Mouse (Mus musculus): ENCODE measurements around the gene Fam131b. TPM values are rescaled to one million over a fixed set of nuclear protein-coding genes. Genes with fewer than 3 reads are reported as not detected.

The Fam131b gene
- total RNA-seq, 2 experiments from 2014 or later, result 115 to 123 TPM

GRCm38 (mm10) chr6:42330946-42331345 is 6.5 kb upstream of the Fam131b start:
- DNase-seq (ENCODE audit: low spot score in 2 of 2), result no peak

DNA sequence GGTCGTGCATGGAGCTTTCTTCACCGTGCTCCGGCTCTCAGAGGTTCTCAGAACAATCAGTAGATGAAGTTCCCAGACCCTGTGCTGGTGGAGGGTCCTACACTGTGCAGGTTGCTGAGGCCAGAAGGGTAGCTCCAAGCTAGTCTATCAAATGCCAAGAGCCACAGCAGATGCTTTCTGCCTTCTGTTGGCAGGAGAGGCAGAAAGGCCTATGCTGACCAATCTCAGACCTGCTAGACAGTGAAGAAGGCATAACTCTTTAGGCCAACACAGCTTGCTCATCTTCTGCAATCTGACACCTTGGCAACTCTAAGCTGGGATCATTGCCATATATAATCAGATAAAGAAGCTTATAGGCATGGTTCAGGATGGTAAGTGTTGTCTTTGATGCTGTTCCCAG is 5.8 kb upstream of the Fam131b start:
- no peak for DNase-seq (ENCODE audit: low spot score in 2 of 2)

DNA sequence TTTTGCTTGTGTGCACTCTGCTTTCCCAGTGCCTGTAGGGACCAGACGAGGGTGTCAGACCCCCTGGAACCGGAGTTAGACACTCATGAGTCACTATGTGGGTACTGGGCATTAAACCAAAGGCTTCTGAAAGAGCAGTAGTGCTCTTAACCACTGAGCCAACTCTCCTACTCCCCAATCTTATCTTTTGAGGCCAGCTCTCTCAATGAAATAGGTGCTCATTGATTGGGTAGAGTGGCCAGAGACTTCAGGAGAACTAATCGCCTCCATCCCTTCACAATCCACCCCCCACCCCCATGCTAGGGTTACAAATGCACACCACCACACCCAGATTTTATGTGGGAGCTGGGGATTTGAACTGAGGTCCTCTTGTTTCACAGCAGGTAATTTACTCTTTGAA is 4.3 kb upstream of the Fam131b start:
- no peak for DNase-seq (ENCODE audit: low spot score in 2 of 2)

DNA sequence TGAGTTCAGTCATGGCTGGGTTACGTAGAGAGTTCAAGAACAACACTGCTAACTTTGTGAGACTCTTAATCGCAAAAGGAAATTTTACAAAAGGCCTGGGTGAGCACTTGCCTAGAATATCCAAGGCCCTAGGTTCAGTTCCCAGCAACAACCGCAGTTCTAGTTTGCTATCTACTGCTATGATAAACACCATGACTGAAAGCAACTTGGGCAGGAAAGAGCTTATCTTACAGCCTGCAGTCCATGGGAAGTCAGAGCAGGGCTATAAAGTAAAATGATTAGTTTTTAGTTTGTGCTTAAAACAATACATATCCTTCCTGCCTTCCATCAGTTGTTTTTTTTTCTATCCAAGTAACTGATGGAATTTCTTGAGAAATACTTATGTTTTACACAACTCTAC is 2.1 kb upstream of the Fam131b start:
- no peak for DNase-seq (ENCODE audit: low spot score in 2 of 2)

DNA sequence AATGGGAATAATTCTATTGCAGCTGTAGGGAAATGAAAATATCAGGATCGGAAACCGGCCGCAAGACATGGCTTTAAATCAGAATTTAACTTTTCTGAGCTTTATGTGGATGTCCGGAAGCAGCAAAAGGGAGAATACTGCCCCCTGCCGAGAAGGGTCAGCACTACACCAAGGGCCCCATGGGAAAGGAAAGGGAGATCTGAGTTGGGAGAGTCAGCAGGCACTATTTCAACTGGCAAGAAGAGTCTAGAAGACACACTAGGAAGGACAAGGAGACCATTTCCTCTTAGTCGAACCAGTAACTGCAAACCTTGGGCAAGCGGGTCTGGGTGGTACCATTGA is 796 bp upstream of the Fam131b start:
- DNase-seq (ENCODE audit: low spot score in 2 of 2), result peak; percentile 84 to 93

- DNase-seq (ENCODE audit: low spot score in 2 of 2), result no peak
Measured at GRCm38 (mm10) chr6:42324067-42324481, 369 bp downstream of the Fam131b start.

- no peak for DNase-seq (ENCODE audit: low spot score in 2 of 2)
Measured at GRCm38 (mm10) chr6:42323371-42324066, 924 bp downstream of the Fam131b start.

GRCm38 (mm10) chr6:42318293-42318692 is 6.2 kb downstream of the Fam131b start:
- no peak for DNase-seq (ENCODE audit: low spot score in 2 of 2)

- no peak for DNase-seq (ENCODE audit: low spot score in 2 of 2)
Measured at GRCm38 (mm10) chr6:42310427-42311053, 13.9 kb downstream of the Fam131b start.

DNA sequence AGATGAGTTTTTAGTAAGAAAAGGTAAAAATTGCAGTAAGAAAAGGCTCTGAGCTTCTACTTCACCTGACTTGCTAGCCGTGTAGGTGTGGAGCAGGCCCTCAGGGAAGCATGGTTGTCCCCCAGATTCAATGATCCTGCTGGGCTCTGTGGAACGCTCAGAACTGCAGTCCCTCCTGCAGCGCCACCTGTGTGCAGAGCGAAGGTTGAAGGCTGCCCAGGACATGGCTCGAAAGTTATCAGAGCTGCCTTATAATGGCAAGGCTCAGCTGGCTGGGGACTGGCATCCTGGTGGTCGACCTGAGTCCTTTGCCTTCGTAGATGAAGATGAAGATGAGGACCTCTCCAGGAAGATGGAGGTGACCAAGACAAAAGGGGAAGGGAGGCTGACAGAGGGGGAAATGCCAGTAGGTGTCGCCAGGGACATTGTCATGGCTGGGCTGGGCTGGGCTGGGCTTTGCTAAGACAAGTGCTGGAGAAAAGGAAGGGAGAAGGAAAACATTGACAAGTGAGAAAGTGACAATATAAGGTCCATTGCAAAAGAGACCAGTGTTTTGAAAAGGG is 14.5 kb downstream of the Fam131b start:
- no peak for DNase-seq (ENCODE audit: low spot score in 2 of 2)

DNA sequence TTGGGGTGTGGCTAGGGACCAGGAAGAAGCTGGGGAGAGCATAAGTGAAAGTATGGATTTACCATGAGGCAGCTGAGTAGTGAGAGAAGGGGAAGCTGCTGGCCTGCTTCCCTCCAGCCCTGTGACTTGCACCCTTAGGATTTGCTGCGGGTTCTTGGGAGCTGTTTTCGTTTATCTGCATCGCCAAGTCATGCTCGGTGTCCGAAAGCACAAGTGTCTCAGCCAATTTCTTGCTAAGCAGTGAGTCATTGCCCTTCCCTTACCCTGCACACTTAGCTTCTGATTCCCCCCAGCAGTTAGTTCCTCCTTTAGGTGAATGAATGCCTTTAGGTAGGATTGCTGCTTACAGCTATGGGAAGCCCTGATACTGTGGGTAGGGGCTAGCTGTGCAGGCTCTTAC is 25.1 kb downstream of the Fam131b start:
- no peak for DNase-seq (ENCODE audit: low spot score in 2 of 2)

- no peak for DNase-seq (ENCODE audit: low spot score in 2 of 2)
Measured at GRCm38 (mm10) chr6:42295549-42296094, 28.8 kb downstream of the Fam131b start.

DNA sequence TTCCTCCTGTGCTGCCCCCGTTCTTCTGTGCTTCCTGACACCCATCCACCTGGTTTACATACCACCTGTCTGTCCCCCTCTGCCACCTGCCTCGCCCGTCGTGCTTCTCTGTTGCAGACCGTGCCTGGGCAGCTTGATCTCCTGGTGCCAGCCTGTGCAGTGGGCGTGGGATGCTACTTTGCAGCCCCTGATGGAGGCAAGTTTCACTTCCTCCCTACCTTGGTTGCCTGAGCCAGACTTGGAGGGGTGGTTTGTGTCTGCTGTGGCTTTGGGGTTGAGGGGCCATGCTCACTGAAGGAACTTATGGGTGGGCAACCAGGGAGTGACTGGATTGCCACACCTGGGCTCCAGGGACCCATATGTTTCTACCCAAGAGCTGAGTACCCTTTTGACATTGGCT is 31.1 kb downstream of the Fam131b start:
- DNase-seq (ENCODE audit: low spot score in 2 of 2), result no peak

DNA sequence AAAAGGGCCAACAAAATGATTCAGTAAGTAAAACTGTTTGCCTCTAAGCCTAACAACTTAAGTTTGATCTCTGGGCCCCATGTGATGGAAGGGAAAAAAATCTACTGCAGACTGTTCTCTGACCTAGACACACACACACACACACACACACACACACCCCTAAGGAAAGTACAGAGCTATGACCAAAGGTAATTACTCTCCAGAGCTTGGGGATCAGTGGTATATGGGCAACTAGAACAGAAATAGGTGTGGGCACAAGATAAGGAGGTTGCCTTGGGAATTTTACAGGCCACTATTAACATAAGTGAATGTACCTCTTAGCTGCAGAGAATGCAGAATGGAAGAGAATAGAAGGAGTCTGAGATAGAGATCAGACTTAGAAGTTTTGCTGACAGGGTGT is 36.9 kb downstream of the Fam131b start:
- no peak for DNase-seq (ENCODE audit: low spot score in 2 of 2)

- no peak for DNase-seq (ENCODE audit: low spot score in 2 of 2)
Measured at GRCm38 (mm10) chr6:42286448-42286847, 38.0 kb downstream of the Fam131b start, which contains the start of gene Clcn1. Clcn1 (plus strand) TSS chr6:42286685.

GRCm38 (mm10) chr6:42282865-42283528 is 41.4 kb downstream of the Fam131b start:
- DNase-seq (ENCODE audit: low spot score in 2 of 2), result no peak

GRCm38 (mm10) chr6:42276151-42276550 is 48.3 kb downstream of the Fam131b start:
- no peak for DNase-seq (ENCODE audit: low spot score in 2 of 2)

DNA sequence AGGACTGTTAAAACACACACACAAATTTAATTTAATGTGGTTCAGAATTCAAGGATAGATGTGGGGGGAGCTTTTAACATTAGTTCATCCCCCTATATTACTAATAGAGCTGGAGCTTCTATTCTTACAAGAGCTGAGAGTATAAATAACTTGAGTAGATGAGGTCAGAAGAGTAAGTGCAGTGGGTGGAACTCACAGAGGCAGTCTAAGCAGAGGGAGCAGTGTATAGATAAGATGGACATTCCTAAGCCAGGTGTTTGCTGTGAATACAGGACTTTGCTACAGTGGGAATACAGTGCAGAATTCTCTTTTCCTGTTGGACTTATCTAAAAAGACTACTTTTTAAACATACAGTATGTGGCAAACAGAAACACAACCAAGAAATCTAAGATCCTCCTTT is 53.6 kb downstream of the Fam131b start:
- DNase-seq (ENCODE audit: low spot score in 2 of 2), result no peak

DNA sequence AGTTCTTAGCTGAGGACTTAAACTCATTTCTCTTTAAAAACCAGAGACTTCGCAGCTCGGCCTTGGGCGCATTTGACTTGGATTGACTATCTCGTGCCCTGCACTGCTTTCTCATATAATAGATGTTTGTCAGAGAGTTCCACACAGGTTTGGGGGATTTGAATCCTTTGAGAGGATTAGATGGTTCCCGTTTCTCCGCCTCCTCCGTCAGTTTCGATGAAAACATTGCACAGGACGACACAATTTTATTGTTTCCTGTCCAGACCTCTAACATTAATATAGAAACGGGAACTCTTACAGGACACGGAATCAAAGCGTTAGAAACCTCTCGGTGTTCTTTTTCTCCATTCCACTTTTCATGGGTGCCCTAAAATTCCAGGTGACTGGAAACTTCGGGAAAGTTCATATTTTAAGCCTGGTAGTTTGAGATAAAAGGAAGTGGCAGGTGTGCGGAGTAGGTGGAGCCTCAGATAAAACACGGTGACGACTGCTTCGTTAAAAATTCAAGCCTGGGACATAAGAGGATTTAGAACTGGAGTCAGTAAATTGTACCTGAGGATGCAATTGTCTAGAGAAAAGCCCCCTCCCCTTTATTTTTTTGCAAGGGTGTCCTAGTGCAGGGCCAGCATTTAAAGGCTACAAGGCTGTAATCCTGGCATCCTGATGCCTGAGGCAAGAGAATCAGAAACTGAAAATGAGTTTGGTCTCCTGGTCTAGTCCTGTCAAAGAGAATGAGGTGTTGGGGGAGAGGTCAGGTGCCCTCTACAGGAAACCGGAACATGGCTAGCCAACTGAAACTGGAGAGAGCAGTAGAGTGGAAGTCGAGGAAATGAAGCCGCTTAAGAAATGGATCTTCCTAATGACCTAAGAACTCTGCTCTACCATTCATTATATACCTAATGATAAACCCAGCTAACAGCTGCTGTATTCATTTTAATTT is 58.8 kb downstream of the Fam131b start:
- no peak for DNase-seq (ENCODE audit: low spot score in 2 of 2)
